Mouse (Mus musculus) limb, embryonic 11.5 days (tissue): ENCODE results near the gene Pou2f2. TPM values are rescaled to one million over a fixed set of nuclear protein-coding genes. Genes with fewer than 3 reads are reported as not detected.
"Not testable (repeated sequence)": the region's sequence is repeated elsewhere in the genome, so short reads cannot be mapped to it uniquely, and the experiment has no call there.

ENCODE experiments used
- ATAC-seq: fragments of 200-750 bp; cut with Nextera tagmentation; 2 replicates; pipeline ENCODE4 v1.8.0; 2017; ENCODE audit warnings: low read depth; ENCODE audit not compliant: insufficient number of reproducible peaks, low FRiP score, low TSS enrichment
- DNase-seq: peaks from one replicate; pipeline ENCODE4 v3.0.0-alpha.2; 2015; ENCODE audit warnings: low spot score
- H3K27ac ChIP-seq: fragments of 300-500 bp; sonication (generic); replicated peaks from 2 replicates; pipeline ENCODE4 v1.5.1; 2014; ENCODE audit warnings: low read depth, mild to moderate bottlenecking, low read length
- H3K27me3 ChIP-seq: fragments of 300-500 bp; sonication (generic); 2 replicates; pipeline ENCODE4 v1.6.1; 2014; ENCODE audit warnings: mild to moderate bottlenecking, low read length, mixed read lengths; ENCODE audit not compliant: control insufficient read depth, insufficient read depth
- H3K36me3 ChIP-seq: fragments of 300-500 bp; sonication (generic); 2 replicates; pipeline ENCODE4 v1.6.1; 2014; ENCODE audit warnings: mild to moderate bottlenecking, low read length, moderate library complexity, mixed read lengths; ENCODE audit not compliant: control insufficient read depth, insufficient read depth
- H3K4me1 ChIP-seq: fragments of 300-500 bp; sonication (generic); 2 replicates; pipeline ENCODE4 v1.6.1; 2014; ENCODE audit warnings: low read length, mixed read lengths; ENCODE audit not compliant: control insufficient read depth, insufficient read depth
- H3K4me2 ChIP-seq: fragments of 300-500 bp; sonication (generic); 2 replicates; pipeline ENCODE4 v1.6.1; 2014; ENCODE audit warnings: low read depth, mild to moderate bottlenecking, moderate library complexity; ENCODE audit not compliant: severe bottlenecking
- H3K4me3 ChIP-seq: fragments of 300-500 bp; sonication (generic); 2 replicates; pipeline ENCODE4 v1.5.1; 2014; ENCODE audit warnings: low read depth, low read length
- H3K9ac ChIP-seq: fragments of 300-500 bp; sonication (generic); 2 replicates; pipeline ENCODE4 v1.6.1; 2014; ENCODE audit warnings: mild to moderate bottlenecking, low read length
- H3K9me3 ChIP-seq: fragments of 300-500 bp; sonication (generic); 2 replicates; pipeline ENCODE4 v1.6.1; 2016; ENCODE audit warnings: low read length; ENCODE audit not compliant: control insufficient read depth
- WGBS: fragments of 180-500 bp; shearing (Covaris S2); extraction: QIAGEN DNeasy Blood & Tissue Kit; methylation state at CpG from one replicate; pipeline ENCODE4 v1.1.7; 2014; 5-methylcytosine and 5-hydroxymethylcytosine counted together
- microRNA-seq: library from miRNA; unstranded; fragments of <30 nt; microRNA quantifications from one replicate; pipeline ENCODE4, GENCODE M21; 2016
- polyA plus RNA-seq: library from polyadenylated mRNA; unstranded; fragments of >200 nt; fragmentation: Nextera tagmentation; extraction: Ambion mirVana; gene quantifications from 2 replicates; pipeline ENCODE4 v1.2.1, GENCODE M21; 2014

The Pou2f2 gene
- polyA plus RNA-seq, 1 experiment from 2014 or later = 3.9 TPM

- H3K36me3 ChIP-seq = peaks cover 17% of the 10 kb centered on the region
- no peak overlapping the region for H3K4me3 ChIP-seq
- H3K4me2 ChIP-seq = no peak overlapping the region
- no peaks in the 10 kb centered on the region for H3K27me3 ChIP-seq
- H3K9ac ChIP-seq = no peak overlapping the region
- H3K4me1 ChIP-seq = no peaks in the 10 kb centered on the region
- no peak overlapping the region for H3K27ac ChIP-seq
- no peaks in the 10 kb centered on the region for H3K9me3 ChIP-seq
- DNase-seq (no peak), ATAC-seq (no peak)
- 92% methylated on average over 8 of the region's 8 CpGs for WGBS
These were observed 132.2 kb downstream of the Pou2f2 start for GRCm38 (mm10) chr7:25047363-25047762.

- H3K27me3 ChIP-seq, H3K4me3 ChIP-seq, H3K9me3 ChIP-seq, H3K4me1 ChIP-seq, H3K27ac ChIP-seq, H3K4me2 ChIP-seq, H3K9ac ChIP-seq, ATAC-seq, DNase-seq: not testable (repeated sequence)
- WGBS = 90% methylated on average over 7 of the region's 7 CpGs
- H3K36me3 ChIP-seq = peaks cover 19% of the 10 kb centered on the region
These were observed 134.9 kb downstream of the Pou2f2 start for GRCm38 (mm10) chr7:25044599-25044998.

GRCm38 (mm10) chr7:25041921-25042320 lies 137.6 kb downstream of the Pou2f2 start:
- Histone ChIP-seq H3K9me3 (no peaks in the 10 kb centered on the region), H3K9ac (no peak overlapping the region), H3K4me3 (no peak overlapping the region), H3K4me2 (no peak overlapping the region), H3K27me3 (no peaks in the 10 kb centered on the region), H3K27ac (no peak overlapping the region), H3K36me3 (peaks cover 19% of the 10 kb centered on the region), H3K4me1 (no peaks in the 10 kb centered on the region)
- DNase-seq (no peak), ATAC-seq (no peak)
- WGBS = 91% methylated on average over 12 of the region's 12 CpGs

Small RNA genes within 50 kb of the gene (microRNA-seq; reads per million reads assigned to microRNA genes)
- gene Mir6537 (not detected), gene Mir7048 (not detected)

Other genes starting within 250 kb of the Pou2f2 start
- gene Gm4881, start 235.2 kb downstream of the Pou2f2 start, polyA plus RNA-seq = not detected in 2 replicates
- 78.1 and 81.4 TPM in 2 replicates for gene Rabac1, start 207.0 kb downstream of the Pou2f2 start, polyA plus RNA-seq
- 0.13 and 0.23 TPM in 2 replicates for gene Atp1a3, start 173.8 kb downstream of the Pou2f2 start, polyA plus RNA-seq
- gene Grik5, start 107.4 kb downstream of the Pou2f2 start, polyA plus RNA-seq = 9.7 and 10.0 TPM in 2 replicates
- 28.1 and 30.1 TPM in 2 replicates for gene Zfp574, start 107.2 kb downstream of the Pou2f2 start, polyA plus RNA-seq
- 9.9 and 11.0 TPM in 2 replicates for gene Dedd2, start 40.9 kb upstream of the Pou2f2 start, polyA plus RNA-seq
- 3.2 and 3.4 TPM in 2 replicates for gene Zfp526, start 41.7 kb upstream of the Pou2f2 start, polyA plus RNA-seq
- gene Gsk3a, start 58.1 kb upstream of the Pou2f2 start, polyA plus RNA-seq = 15.8 and 17.3 TPM in 2 replicates
- gene Erf, start 71.0 kb upstream of the Pou2f2 start, polyA plus RNA-seq = 25.6 and 28.6 TPM in 2 replicates
- 32.5 and 34.2 TPM in 2 replicates for gene Cic, start 88.0 kb upstream of the Pou2f2 start, polyA plus RNA-seq
- gene Pafah1b3, start 118.3 kb upstream of the Pou2f2 start, polyA plus RNA-seq = 249 and 261 TPM in 2 replicates
- 1.1 and 1.4 TPM in 2 replicates for gene Prr19, start 121.7 kb upstream of the Pou2f2 start, polyA plus RNA-seq
- 0.33 and 0.58 TPM in 2 replicates for gene Tmem145, start 126.4 kb upstream of the Pou2f2 start, polyA plus RNA-seq
- gene Megf8, start 137.4 kb upstream of the Pou2f2 start, polyA plus RNA-seq = 13.8 and 14.4 TPM in 2 replicates
- not detected in 2 replicates for gene Cnfn, start 190.0 kb upstream of the Pou2f2 start, polyA plus RNA-seq
- 4.2 and 4.5 TPM in 2 replicates for gene Lipe, start 219.0 kb upstream of the Pou2f2 start, polyA plus RNA-seq
- 0.33 and 0.44 TPM in 2 replicates for gene Cxcl17, start 233.2 kb upstream of the Pou2f2 start, polyA plus RNA-seq